Comparison of ENCODE assay signal across 8 mouse cellular contexts in the genomic region with DNA sequence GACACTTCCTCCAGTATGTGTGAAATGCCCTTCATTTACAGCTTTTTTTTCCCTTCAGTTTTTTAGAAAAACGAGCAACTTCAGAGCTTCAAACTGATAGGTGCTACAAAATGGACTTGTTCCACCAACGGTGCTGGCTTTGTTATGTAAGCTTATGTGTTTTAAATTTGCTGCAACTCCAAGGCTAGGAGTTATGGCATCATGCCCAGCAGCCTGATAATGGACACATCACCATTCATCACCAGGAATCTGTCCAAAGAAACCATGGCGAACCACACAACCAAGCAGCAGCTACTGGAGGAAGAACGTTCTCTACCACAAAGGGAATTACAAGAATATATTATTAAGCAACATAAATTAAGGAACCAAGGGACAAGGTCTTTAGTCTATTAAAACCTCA.
"Had no signal": no experiment of that assay in that cellular context is flagged by ENCODE, and none has a peak within 500 bp of the region (broad histone marks: within the 10 kb centered on the region; RNA-seq: fewer than 3 reads in every experiment).

No protein-coding gene starts in this region.

- DNase-seq: kidney, adult 2 months; kidney, postnatal 14 days; liver, embryonic 13.5 days; liver, postnatal 0 days; lung, postnatal 10 days; retina, postnatal 1 day; right cerebral cortex, postnatal 25 days; thymus, postnatal 4 days had no signal
